Mouse (Mus musculus): ENCODE measurements around the gene Dnajb13.

Dnajb13 gene

GRCm38 (mm10) chr7:100508670-100509069, 6.1 kb downstream of the Dnajb13 start:
- DNase-seq (ENCODE audit: low spot score in 2 of 2) = no peak

GRCm38 (mm10) chr7:100506494-100506893, 8.3 kb downstream of the Dnajb13 start:
- DNase-seq (ENCODE audit: low spot score in 2 of 2) = no peak

GRCm38 (mm10) chr7:100504740-100505487, 9.8 kb downstream of the Dnajb13 start:
- no peak for DNase-seq (ENCODE audit: low spot score in 2 of 2)

GRCm38 (mm10) chr7:100503076-100503475, 11.7 kb downstream of the Dnajb13 start:
- DNase-seq (ENCODE audit: low spot score in 2 of 2) = no peak

GRCm38 (mm10) chr7:100502374-100502922, 12.3 kb downstream of the Dnajb13 start:
- no peak for DNase-seq (ENCODE audit: low spot score in 2 of 2)

GRCm38 (mm10) chr7:100501844-100502373, 12.9 kb downstream of the Dnajb13 start:
- DNase-seq (ENCODE audit: low spot score in 2 of 2) = no peak

GRCm38 (mm10) chr7:100501027-100501843, 13.5 kb downstream of the Dnajb13 start:
- DNase-seq (ENCODE audit: low spot score in 2 of 2) = no peak

GRCm38 (mm10) chr7:100500276-100500977, 14.3 kb downstream of the Dnajb13 start:
- DNase-seq (ENCODE audit: low spot score in 2 of 2) = no peak

GRCm38 (mm10) chr7:100499465-100499864, 15.3 kb downstream of the Dnajb13 start:
- DNase-seq (ENCODE audit: low spot score in 2 of 2) = no peak

- DNase-seq (ENCODE audit: low spot score in 2 of 2) = no peak
Observed at GRCm38 (mm10) chr7:100497982-100498381, 16.8 kb downstream of the Dnajb13 start.

GRCm38 (mm10) chr7:100497402-100497801, 17.4 kb downstream of the Dnajb13 start:
- no peak for DNase-seq (ENCODE audit: low spot score in 2 of 2)

- DNase-seq (ENCODE audit: low spot score in 2 of 2) = no peak
Observed at GRCm38 (mm10) chr7:100496791-100497190, 18.0 kb downstream of the Dnajb13 start.

GRCm38 (mm10) chr7:100496371-100496770, 18.4 kb downstream of the Dnajb13 start:
- DNase-seq (ENCODE audit: low spot score in 2 of 2) = no peak

- peak; percentile 85 to 92 for DNase-seq (ENCODE audit: low spot score in 2 of 2)
Observed at GRCm38 (mm10) chr7:100495581-100496251, 19.0 kb downstream of the Dnajb13 start.

- no peak for DNase-seq (ENCODE audit: low spot score in 2 of 2)
Observed at GRCm38 (mm10) chr7:100495042-100495441, 19.7 kb downstream of the Dnajb13 start.

GRCm38 (mm10) chr7:100494415-100494831, 20.3 kb downstream of the Dnajb13 start:
- DNase-seq (ENCODE audit: low spot score in 2 of 2) = no peak

- peak in 1 of 2 experiments; percentile 71 for DNase-seq (ENCODE audit: low spot score in 2 of 2)
Observed at GRCm38 (mm10) chr7:100493484-100494414, 21.0 kb downstream of the Dnajb13 start.

GRCm38 (mm10) chr7:100493117-100493483, 21.7 kb downstream of the Dnajb13 start, which contains the start of gene Ucp2:
Gene Ucp2 (plus strand): TSS chr7:100493337.
- peak; percentile 67 to 71 for DNase-seq (ENCODE audit: low spot score in 2 of 2)

- no peak for DNase-seq (ENCODE audit: low spot score in 2 of 2)
Observed at GRCm38 (mm10) chr7:100492391-100493116, 22.2 kb downstream of the Dnajb13 start.

All from right cerebral cortex, postnatal 10 days (tissue).